Mouse (Mus musculus) c-Kit-negative CD71-positive TER-119-positive erythroid progenitor cells, embryonic 14.5 days (primary cell): ENCODE measurements around the gene Klhdc10.
"Not testable (repeated sequence)": the region's sequence is repeated elsewhere in the genome, so short reads cannot be mapped to it uniquely, and the experiment has no call there.

Source experiments
- DNase-seq: peaks from one replicate; pipeline ENCODE4 v3.0.0-alpha.2; 2013; ENCODE audit warnings: low read depth, low spot score

Klhdc10 gene

DNA sequence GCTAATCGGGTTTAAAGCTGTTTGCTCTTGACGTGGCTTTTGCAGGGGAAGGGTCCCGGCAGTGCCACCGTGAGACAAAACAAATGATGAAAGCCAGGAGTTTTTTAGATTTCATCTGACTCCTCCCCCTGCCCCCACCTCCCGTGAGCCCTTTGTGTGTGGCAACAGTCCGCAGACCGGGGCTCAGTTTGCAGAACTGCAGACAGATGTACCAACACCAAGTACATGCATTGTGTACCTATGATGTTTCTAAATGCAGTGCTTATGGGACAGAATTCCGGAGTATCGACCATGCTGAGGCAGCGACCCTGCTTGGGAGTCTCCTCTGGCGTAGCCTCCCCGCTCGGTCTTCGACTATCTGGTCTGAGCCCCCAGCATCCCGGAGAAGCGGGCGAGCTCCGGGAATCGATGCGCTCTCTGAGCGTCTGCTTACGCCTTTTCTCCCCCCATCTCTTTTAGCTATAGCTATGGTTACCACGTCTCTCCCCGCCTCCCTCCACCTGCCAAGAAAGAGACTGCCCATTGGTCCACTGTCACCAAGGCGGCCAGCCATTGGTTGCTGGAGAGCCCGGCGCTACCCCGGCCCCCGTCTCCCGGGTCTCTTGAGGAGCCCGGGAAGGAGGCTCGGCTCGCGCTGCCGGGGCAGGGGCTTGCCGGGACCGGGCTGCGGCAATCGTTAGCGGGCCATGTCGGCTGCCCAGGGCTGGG is at the start of gene Klhdc10:
Gene Klhdc10, plus strand, starts transcription at position 561 of the 708 bp plus-strand sequence.
- DNase-seq = peak; percentile 95

DNA sequence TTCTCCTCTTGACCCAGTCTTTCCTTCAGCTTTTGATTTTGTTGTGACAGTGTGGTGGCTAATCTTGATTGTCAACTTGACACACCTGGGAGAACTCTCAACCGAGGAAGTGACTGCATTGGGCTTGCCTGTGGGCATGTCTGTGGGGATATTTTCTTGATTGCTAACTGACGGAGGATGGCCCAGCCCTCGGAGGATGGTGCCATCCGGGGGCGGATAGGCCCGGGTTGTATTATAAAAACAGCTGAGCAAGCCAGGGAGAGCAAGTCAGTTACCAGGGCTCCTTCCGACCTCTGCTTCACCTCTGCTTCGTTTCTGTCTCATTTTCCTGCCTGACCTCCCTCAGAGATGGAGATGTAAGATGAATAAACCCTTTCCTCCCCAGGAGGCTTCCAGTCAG is 48.9 kb upstream of the Klhdc10 start:
- DNase-seq = no peak

DNA sequence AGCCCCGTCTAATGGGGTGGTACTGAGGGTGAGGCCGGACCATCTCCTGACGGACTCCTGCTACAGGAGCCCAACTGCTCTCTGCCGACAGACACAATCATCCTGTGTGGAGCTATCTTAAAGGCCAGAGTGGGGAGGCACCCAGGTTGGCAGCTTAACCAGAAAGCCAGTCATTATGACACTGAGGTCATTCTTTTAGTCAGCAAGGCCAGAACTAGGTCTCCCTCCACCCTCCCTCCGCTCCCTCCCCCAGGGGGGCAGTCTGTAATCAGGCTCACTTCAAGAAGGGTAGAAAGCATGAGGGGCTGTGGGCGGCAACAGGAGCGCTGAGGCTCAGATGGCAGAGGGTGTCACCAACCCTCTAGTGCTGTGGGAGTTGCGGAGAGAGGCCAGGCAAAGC is 48.0 kb upstream of the Klhdc10 start:
- DNase-seq = no peak

DNA sequence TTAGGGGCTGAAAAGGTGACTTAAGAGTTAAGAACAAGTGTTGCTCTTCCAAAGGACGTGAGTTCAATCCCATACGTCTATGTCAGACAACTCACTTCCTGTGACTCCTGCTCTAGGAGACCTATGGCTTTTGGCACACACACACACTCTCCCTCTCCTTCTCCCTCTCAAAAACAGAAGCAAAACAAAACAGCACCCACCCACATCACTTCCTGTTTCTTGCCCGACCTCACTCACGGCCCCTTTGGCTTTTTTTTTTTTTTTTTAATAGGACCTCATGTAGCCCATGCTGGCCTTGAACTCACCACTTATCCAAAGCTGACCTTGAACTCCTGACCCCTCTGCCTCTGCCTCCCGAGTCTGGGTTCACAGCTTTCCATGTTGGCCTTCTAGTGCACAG is 46.9 kb upstream of the Klhdc10 start:
- no peak for DNase-seq

DNA sequence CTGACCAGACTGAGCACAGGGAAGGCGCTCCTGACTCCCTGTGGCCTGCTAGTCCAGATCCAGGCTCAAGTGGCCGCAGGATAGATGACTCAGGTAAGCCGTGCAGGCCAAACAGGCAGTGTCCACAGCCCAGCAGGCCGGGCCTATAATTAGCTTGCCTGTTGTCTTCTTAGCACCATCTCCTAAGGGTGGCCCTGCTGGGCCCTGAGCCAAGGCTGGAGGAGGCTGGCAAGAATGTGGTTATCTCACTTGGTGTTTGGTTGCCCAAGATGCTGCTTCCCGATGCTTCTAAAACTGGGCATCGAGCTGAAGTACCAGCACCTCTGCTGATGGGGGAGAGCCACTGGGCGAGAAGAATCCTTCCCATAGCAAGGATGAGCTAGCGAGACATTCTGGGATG is 46.0 kb upstream of the Klhdc10 start:
- no peak for DNase-seq

DNA sequence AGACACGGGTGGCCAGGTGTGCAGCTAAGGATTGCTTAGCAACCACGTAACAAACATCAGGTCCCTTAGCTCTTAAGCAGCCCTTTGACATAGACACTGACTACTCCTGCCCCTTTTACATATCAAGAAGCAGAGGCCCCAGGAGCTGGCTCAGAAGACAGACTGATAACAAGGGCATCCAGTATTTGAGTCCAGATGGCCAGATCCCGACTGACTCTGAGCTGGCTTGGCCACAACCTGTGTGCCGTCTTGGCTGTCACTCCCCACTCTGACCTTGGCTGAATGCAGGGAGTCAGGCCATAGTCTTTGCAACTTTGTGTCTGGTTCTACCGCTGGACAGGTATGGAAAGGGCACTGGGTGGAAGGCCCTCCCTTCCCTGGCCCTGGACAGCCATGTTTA is 45.5 kb upstream of the Klhdc10 start:
- DNase-seq = no peak

DNA sequence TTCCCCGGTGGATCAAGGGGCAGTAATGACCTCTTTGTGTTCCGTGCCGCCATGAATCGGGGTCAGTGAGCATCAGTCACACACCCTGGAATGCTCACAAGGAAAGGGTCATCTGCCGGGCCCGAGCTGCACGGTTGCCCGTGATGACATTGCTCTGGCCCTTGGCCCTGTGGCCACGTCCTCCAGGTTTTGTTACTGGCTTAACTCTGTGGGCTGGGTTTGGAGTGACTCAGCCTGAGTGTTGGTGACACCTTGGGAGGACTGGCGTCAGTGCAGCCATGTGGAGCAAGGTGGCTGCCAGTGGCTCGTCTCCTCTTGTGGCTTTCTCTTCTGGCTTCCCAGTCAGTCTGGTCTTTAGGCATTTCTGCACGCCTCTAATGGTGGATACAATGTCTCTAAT is 45.0 kb upstream of the Klhdc10 start:
- DNase-seq = no peak

DNA sequence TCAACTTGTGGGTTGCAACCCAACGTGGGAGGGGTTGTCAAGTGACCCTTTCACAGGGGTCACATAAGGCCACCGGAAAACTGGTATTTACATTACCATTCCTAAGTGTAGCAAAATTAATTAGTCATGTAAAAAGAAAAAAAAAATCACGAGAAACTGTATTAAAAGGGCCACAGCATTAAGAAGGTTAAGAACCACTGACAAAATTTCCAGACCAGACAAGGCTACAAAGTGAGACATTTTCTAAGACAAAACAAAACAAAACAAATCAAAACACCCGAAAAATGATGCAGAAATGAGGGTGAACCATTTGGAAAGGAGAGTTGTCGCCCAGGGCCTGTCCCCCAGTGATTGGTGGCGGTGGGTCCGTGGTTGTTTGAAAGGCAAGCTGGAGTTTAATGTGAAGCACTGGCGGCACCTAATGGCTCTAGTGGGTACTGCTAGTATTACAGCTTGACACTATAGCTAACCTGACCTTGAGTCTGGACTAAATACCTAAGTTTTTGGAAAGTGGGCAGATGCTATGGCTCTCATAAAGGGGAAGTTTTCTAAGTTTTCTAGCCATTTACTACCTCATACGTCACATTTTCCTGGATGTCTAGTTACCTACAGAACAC is 44.0 kb upstream of the Klhdc10 start:
- peak; percentile 64 for DNase-seq

DNA sequence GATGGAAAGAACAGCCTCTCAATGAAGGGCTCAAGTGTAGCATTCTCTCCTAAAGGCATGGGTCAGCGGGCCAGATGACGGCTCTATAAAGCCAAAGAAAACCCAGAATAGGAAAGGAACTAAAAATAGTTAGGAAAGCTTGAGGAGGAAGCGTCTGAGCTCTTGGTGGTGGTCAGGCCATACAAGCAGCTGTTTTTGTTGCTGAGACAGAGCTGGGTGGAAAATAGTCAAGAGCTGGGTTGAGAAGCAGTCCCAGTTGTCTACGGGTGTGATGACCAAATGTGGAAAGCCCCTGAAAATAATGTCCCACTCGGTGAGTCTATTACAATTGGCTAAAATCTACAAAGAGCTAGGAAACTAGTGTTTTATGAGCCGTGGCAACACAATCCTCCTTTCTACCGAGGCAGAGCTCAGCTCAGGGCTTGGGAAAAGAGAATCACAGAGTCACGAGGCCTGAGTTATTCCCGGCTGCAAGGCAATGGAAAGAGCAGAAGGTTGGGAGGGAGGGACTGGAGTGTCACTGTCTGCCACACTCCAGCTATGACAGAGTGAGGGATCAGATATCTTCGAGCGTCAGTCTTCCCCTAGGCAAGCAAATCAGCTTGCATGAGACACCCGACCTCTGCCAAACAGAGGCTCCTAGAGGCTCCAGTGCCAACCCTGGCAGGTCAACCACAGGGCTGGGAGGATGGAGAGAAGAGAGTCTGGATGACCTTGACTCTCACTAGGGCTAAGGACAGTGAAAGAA is 41.7 kb upstream of the Klhdc10 start:
- DNase-seq = no peak

DNA sequence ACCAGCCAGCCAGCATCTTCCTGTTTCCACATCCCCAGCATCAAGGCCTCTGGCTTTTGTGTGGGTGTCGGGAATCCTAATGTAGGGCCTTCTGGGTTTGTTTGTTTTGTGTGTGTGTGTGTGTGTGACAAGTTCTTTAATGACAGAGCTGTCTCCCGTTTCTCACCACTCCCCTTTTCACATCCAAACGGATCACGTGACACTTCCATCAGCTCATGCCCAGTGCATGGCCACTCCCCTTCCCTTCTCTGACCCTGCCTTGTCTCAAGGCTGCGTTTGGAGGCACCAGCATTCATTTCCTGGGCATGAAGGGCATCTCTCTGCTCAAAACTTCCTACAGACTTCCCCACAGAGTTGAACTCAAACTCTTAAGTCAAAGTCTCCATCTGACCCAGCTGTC is 37.9 kb upstream of the Klhdc10 start:
- no peak for DNase-seq

DNA sequence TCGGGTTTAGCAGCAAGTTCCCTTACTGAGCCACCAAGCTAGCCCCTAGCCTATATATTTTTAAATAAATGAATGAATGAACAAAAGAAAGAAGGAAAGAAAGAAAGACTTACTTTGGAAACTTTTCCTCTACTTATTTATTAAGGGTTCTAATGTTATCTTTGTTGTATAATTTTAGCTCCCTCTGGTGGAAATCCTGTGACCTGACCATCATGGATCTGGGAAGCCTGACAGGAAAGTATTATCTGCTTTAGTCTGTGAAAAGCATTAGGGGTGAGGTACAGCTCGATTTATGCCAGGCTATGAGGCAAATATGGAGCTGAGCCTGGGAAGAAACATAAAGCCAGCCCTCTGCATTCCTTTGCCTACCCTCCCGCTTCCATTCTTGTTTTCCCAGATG is 32.4 kb upstream of the Klhdc10 start:
- DNase-seq = no peak

DNA sequence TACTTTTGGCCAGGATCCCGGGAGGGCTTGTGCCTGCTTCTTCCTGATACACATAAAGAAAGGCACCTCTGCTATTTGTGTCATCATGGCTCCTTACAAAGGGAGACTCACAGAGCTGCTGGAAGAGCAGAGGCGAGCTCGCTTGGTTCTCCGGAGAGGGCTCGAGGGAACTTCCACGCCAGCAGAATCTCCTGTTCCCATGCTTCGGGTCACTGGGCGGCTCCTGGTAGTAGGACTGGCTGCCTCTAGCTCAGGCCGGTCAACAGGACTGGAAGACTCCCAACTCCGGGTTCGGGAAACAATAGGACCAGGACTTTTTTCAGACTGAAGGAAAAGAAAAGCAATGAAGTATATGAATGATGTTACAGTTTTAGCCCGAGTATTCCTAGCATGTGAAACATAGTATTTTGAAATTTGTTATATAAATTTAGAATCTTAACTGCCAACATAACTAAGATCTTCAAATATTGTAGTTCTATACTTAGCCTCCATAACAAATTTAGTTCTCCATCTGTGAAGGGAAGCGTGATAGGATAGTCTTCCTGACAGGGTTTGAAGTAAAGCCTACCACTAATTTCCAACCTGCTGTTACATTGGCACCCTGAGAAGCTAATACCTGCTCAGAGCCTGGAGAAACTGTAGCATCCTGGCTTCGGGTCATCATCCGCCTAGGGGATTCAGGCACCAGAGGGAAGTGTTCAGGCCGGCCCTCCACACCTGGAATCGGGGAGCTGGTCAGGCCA is 28.9 kb upstream of the Klhdc10 start:
- DNase-seq = no peak

DNA sequence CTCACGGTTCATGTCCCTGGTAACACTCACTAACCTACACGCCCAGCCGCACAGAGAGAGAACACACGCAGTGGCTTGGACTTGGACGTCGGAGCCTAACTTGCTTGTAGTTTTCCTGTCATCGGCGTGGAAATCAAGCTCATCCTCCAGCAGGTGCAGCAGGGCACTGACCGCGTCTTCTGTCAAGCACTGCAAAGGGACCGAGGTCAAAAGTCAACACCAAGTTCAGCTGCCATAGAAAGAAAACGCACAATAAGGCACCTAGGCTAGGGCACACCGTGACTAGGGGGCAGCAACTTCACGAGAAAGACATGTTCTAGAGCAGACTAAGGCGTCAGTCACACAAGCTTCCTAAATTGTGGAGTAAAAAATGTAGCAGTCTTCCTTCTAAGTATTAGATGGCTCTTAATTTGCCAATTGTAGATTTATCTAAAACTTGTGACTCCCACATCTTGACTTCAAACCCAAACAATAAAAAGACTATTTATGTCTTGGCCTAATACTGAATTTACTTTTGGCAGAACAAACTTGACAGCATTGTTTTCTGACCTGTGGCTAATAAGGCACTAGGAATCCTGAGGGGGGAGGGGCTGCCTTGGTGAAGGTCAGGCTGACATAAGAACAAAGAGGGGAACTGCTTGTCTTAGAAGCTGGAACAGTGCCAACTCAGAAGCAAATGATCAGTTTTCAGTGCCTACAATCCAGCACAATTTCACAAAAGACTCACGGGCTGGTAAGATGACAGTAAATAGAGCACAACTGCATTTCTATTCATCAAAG is 26.7 kb upstream of the Klhdc10 start:
- no peak for DNase-seq

DNA sequence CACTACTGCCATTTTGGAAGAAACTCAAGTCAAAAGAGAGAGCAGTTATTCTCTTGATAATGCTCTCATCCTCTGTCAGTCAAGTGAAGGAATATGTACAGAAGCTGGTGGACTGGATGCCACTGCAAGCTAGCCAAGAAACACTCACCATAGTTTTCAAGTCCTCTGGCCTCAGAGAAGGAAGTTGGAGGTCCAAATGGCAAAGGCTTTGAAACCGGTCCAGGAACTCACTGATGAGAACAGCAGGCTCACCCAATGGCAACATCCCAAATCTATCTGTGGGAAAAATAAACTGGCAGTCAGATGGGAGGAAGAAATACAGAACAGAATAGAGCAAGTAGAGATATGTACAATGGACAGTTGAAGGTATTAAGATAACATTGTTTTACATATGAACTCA is 25.9 kb upstream of the Klhdc10 start:
- DNase-seq = no peak

DNA sequence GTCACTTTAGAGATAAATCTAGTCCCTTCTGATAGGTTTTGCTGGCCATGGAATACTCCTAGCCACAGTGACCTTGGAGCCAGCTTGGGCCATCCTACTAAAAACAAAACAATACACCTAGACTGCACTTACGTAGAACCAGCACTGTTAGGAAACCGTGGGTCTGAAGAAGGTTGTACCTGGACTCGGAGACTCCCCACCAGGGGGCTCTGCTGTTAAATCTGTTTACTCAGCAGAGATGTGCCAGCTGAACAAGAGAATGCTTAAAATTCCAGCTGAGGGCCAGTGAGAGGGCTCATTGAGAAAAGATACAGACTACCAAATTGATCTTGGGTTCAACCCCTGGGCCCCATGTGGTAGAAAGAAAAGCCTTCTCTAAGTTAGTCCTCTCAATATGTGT is 20.6 kb upstream of the Klhdc10 start:
- no peak for DNase-seq

DNA sequence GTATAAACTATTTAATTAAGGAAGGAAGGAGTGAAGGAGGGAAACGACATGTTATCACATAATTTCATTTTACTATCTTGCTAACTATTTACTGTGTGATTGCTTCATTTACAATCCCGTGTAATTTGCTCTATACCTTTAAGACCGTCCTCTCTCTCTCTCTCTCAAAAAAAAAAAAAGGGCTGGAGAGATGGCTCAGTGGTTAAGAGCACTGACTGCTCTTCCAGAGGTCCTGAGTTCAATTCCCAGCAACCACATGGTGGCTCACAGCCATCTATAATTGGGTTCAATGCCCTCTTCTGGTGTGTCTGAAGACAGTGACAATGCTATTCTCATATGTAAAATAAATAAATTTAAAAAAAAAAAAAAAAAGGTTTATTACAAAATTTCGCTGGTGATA is 11.4 kb upstream of the Klhdc10 start:
- DNase-seq = not testable (repeated sequence)

DNA sequence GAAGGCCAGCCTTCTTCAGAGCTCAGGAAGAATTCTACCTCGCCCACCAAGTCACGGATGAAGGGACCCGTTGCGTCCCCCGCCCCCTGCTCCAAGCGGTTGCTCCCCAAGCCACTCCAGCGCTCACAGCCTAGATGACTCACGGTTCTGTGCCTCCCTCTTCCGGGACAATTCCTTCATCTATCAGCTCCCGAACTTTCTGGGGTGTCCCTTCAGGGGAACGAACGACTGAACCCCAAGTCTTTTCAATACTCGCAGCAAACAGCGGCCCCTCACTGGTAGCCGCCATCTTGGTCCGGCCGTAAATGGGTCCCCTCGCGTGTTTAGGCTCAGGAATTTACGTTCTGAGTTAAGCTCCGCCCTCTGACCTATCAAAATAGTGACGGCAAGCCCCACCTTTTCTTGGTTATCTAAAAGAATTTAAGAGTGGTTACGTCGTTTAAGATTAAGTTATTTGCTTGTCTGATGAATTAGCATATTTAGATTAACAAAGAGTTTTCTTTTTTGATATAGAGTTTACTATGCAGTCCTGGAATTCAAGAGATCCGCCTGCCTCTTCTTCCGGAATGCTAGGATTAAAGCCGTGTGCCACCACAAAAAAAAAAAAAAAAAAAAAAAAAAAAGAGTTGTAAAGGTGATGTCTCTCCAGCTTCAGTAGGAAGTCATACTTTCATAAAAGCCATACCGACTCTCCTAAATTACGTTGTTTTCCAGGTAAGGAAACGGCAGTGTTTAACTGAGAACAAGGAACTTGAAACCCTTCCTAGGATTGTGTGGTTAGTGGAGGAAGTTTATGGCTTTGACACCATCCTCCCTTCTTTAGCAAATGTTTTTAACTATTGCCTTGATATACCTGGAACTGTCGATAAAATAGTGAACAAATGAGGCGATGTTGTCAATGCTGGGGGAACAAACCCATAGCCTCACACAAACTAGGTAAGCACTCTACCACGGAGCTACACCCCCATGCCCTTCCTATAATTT is 10.7 kb upstream of the Klhdc10 start, which contains the start of gene Zc3hc1:
Gene Zc3hc1, minus strand, starts transcription at position 315 of the 984 bp plus-strand sequence.
- peak; percentile 80 for DNase-seq

DNA sequence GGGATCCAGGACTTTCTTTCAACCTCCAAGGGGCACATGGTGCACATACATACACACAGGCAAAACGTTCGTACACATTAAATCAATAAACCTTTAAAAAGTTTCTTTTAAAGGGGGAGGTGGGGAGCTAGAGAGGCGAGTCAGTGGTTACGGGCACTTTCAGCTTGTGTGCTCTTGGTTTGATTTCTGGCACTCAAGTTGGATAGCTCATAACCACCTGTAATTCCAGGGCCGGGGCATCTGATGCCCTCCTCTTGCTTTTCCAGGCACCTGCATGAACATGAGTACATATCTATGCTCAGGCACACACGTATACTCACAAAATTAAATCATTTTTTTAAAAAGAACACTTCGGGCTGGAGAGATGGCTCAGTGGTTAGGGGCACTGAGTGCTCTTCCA is 9.7 kb upstream of the Klhdc10 start:
- DNase-seq = no peak

DNA sequence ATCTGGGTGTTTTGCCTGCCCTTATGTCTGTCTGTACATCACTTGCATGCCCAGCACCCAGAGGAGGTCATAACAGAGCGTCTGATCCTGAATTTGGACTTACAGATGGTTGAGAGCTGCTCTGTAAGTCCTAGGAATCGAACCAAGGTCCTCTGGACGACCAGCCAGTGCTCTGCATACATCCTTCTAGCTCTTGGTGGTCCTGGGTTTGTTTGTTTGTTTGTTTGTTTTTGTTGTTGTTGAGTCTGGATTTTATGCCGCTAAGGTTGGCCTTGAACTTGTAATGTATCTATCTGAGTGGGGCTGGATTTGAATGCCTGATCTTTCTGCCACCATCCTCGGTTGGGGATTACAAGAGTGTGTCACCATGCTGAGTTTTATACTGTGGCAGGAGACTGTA is 1.5 kb upstream of the Klhdc10 start:
- DNase-seq = no peak

DNA sequence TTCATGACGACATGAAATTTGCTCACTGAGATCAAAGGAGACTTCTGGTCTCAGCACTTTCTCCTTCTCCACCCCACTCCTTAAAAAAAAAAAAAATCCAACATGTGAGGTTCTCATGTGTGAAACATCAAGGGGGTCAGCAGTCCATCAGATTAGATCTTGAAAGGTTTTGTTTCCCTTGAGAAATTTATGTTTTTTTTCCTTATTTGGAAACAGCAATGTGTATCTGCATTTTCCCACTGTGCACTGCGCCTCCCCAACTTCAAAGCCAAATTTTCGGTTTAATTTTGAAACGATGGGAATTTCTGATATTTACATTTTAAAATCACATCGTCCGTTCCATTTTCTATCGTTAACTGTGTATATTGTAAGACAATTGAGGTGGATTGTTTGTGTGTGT is 952 bp upstream of the Klhdc10 start:
- no peak for DNase-seq
